Mouse (Mus musculus): ENCODE results near the gene Cnnm2. TPM values are rescaled to one million over a fixed set of nuclear protein-coding genes. Genes with fewer than 3 reads are reported as not detected.

Gene Cnnm2
- polyA plus RNA-seq, 1 experiment: 7.4 TPM

GRCm38 (mm10) chr19:46762992-46763342, 1.6 kb downstream of the Cnnm2 start:
- no peak for DNase-seq
- H3K36me3 ChIP-seq (ENCODE audit: control insufficient read depth, insufficient read depth, low read length): no peaks in the 10 kb centered on the region
- H3K4me3 ChIP-seq (ENCODE audit: control insufficient read depth, insufficient read depth, low read length): peak overlapping the region; percentile 66
- WGBS: 20% methylated on average over 19 of the region's 19 CpGs
- H3K4me1 ChIP-seq (replicated peaks; ENCODE audit: control insufficient read depth, insufficient read depth, low read length): peaks cover 19% of the 10 kb centered on the region
- no peak overlapping the region for H3K27ac ChIP-seq (ENCODE audit: control insufficient read depth, insufficient read depth, low read length)
- TF ChIP-seq CTCF (IDR thresholded peaks at IDR 0.05; ENCODE audit: borderline replicate concordance, control insufficient read depth, extremely low read depth, insufficient read depth, low read length, poor library complexity) (no peak), POLR2A (IDR thresholded peaks at IDR 0.05; ENCODE audit: control insufficient read depth, extremely low read depth, insufficient read depth, low read length, poor library complexity) (peak; percentile 7; the same call in 1 of the 2 replicates)
- H3K27me3 ChIP-seq (ENCODE audit: control insufficient read depth, insufficient read depth, low read length): peaks cover 7% of the 10 kb centered on the region; the same call in 1 of the 2 replicates

GRCm38 (mm10) chr19:46763356-46763755, 2.0 kb downstream of the Cnnm2 start:
- no peak for DNase-seq
- 77% methylated on average over 7 of the region's 7 CpGs for WGBS
- no peak for TF ChIP-seq POLR2A (IDR thresholded peaks at IDR 0.05; ENCODE audit: control insufficient read depth, extremely low read depth, insufficient read depth, low read length, poor library complexity)
- TF ChIP-seq CTCF (IDR thresholded peaks at IDR 0.05; ENCODE audit: borderline replicate concordance, control insufficient read depth, extremely low read depth, insufficient read depth, low read length, poor library complexity): no peak
- Histone ChIP-seq H3K4me3 (ENCODE audit: control insufficient read depth, insufficient read depth, low read length) (no peak overlapping the region), H3K27ac (ENCODE audit: control insufficient read depth, insufficient read depth, low read length) (no peak overlapping the region), H3K36me3 (ENCODE audit: control insufficient read depth, insufficient read depth, low read length) (no peaks in the 10 kb centered on the region), H3K27me3 (ENCODE audit: control insufficient read depth, insufficient read depth, low read length) (peaks cover 7% of the 10 kb centered on the region; the same call in 1 of the 2 replicates), H3K4me1 (replicated peaks; ENCODE audit: control insufficient read depth, insufficient read depth, low read length) (peaks cover 19% of the 10 kb centered on the region)

- Histone ChIP-seq H3K27me3 (ENCODE audit: control insufficient read depth, insufficient read depth, low read length) (peaks cover 7% of the 10 kb centered on the region; the same call in 1 of the 2 replicates), H3K4me1 (replicated peaks; ENCODE audit: control insufficient read depth, insufficient read depth, low read length) (peaks cover 11% of the 10 kb centered on the region), H3K36me3 (ENCODE audit: control insufficient read depth, insufficient read depth, low read length) (no peaks in the 10 kb centered on the region), H3K4me3 (ENCODE audit: control insufficient read depth, insufficient read depth, low read length) (no peak overlapping the region), H3K27ac (ENCODE audit: control insufficient read depth, insufficient read depth, low read length) (no peak overlapping the region)
- WGBS: 92% methylated on average over 12 of the region's 12 CpGs
- no peak for TF ChIP-seq POLR2A (IDR thresholded peaks at IDR 0.05; ENCODE audit: control insufficient read depth, extremely low read depth, insufficient read depth, low read length, poor library complexity)
- no peak for TF ChIP-seq CTCF (IDR thresholded peaks at IDR 0.05; ENCODE audit: borderline replicate concordance, control insufficient read depth, extremely low read depth, insufficient read depth, low read length, poor library complexity)
- DNase-seq: no peak
Measured at GRCm38 (mm10) chr19:46763932-46764762, 2.8 kb downstream of the Cnnm2 start.

GRCm38 (mm10) chr19:46764763-46765117, 3.3 kb downstream of the Cnnm2 start:
- no peak for DNase-seq
- TF ChIP-seq POLR2A (IDR thresholded peaks at IDR 0.05; ENCODE audit: control insufficient read depth, extremely low read depth, insufficient read depth, low read length, poor library complexity) (no peak), CTCF (IDR thresholded peaks at IDR 0.05; ENCODE audit: borderline replicate concordance, control insufficient read depth, extremely low read depth, insufficient read depth, low read length, poor library complexity) (no peak)
- no peak overlapping the region for H3K27ac ChIP-seq (ENCODE audit: control insufficient read depth, insufficient read depth, low read length)
- H3K36me3 ChIP-seq (ENCODE audit: control insufficient read depth, insufficient read depth, low read length): no peaks in the 10 kb centered on the region
- WGBS: 92% methylated on average over 9 of the region's 9 CpGs
- H3K4me1 ChIP-seq (replicated peaks; ENCODE audit: control insufficient read depth, insufficient read depth, low read length): peaks cover 11% of the 10 kb centered on the region
- H3K27me3 ChIP-seq (ENCODE audit: control insufficient read depth, insufficient read depth, low read length): peaks cover 7% of the 10 kb centered on the region; the same call in 1 of the 2 replicates
- H3K4me3 ChIP-seq (ENCODE audit: control insufficient read depth, insufficient read depth, low read length): no peak overlapping the region

GRCm38 (mm10) chr19:46766125-46766524, 4.7 kb downstream of the Cnnm2 start:
- 96% methylated on average over 5 of the region's 5 CpGs for whole genome bisulfite sequencing
- Histone ChIP-seq H3K27ac (ENCODE audit: control insufficient read depth, insufficient read depth, low read length) (no peak overlapping the region), H3K27me3 (ENCODE audit: control insufficient read depth, insufficient read depth, low read length) (peaks cover 7% of the 10 kb centered on the region; the same call in 1 of the 2 replicates), H3K4me3 (ENCODE audit: control insufficient read depth, insufficient read depth, low read length) (no peak overlapping the region), H3K4me1 (replicated peaks; ENCODE audit: control insufficient read depth, insufficient read depth, low read length) (peaks cover 11% of the 10 kb centered on the region), H3K36me3 (ENCODE audit: control insufficient read depth, insufficient read depth, low read length) (no peaks in the 10 kb centered on the region)
- no peak for DNase-seq
- TF ChIP-seq CTCF (IDR thresholded peaks at IDR 0.05; ENCODE audit: borderline replicate concordance, control insufficient read depth, extremely low read depth, insufficient read depth, low read length, poor library complexity): no peak
- no peak for TF ChIP-seq POLR2A (IDR thresholded peaks at IDR 0.05; ENCODE audit: control insufficient read depth, extremely low read depth, insufficient read depth, low read length, poor library complexity)

- Histone ChIP-seq H3K4me1 (replicated peaks; ENCODE audit: control insufficient read depth, insufficient read depth, low read length) (no peaks in the 10 kb centered on the region), H3K4me3 (ENCODE audit: control insufficient read depth, insufficient read depth, low read length) (no peak overlapping the region), H3K27ac (ENCODE audit: control insufficient read depth, insufficient read depth, low read length) (no peak overlapping the region), H3K27me3 (ENCODE audit: control insufficient read depth, insufficient read depth, low read length) (no peaks in the 10 kb centered on the region), H3K36me3 (ENCODE audit: control insufficient read depth, insufficient read depth, low read length) (no peaks in the 10 kb centered on the region)
- DNase-seq: no peak
- 96% methylated on average over 11 of the region's 11 CpGs for WGBS
- no peak for TF ChIP-seq CTCF (IDR thresholded peaks at IDR 0.05; ENCODE audit: borderline replicate concordance, control insufficient read depth, extremely low read depth, insufficient read depth, low read length, poor library complexity)
- no peak for TF ChIP-seq POLR2A (IDR thresholded peaks at IDR 0.05; ENCODE audit: control insufficient read depth, extremely low read depth, insufficient read depth, low read length, poor library complexity)
Measured at GRCm38 (mm10) chr19:46769759-46770158, 8.4 kb downstream of the Cnnm2 start.
